Mouse (Mus musculus) heart, embryonic 11.5 days (tissue): ENCODE results near the gene Fam240b. TPM values are rescaled to one million over a fixed set of nuclear protein-coding genes. Genes with fewer than 3 reads are reported as not detected.
"Not testable (repeated sequence)": the region's sequence is repeated elsewhere in the genome, so short reads cannot be mapped to it uniquely, and the experiment has no call there.

Experiments
- ATAC-seq: fragments of 200-750 bp; cut with Nextera tagmentation; replicated peaks from 2 replicates; pipeline ENCODE4 v1.8.0; 2017; ENCODE audit warnings: moderate library complexity; ENCODE audit not compliant: insufficient number of reproducible peaks, low FRiP score, low TSS enrichment
- H3K27ac ChIP-seq: fragments of 300-500 bp; sonication (generic); 2 replicates; pipeline ENCODE4 v1.5.1; 2014; ENCODE audit warnings: mild to moderate bottlenecking, low read depth, low read length
- H3K27me3 ChIP-seq: fragments of 300-500 bp; sonication (generic); 2 replicates; pipeline ENCODE4 v1.6.1; 2014; ENCODE audit warnings: mild to moderate bottlenecking, low read length, mixed read lengths; ENCODE audit not compliant: control insufficient read depth, insufficient read depth
- H3K36me3 ChIP-seq: fragments of 300-500 bp; sonication (generic); 2 replicates; pipeline ENCODE4 v1.6.1; 2014; ENCODE audit warnings: mild to moderate bottlenecking, low read length, moderate library complexity, mixed read lengths; ENCODE audit not compliant: control insufficient read depth, insufficient read depth
- H3K4me1 ChIP-seq: fragments of 300-500 bp; sonication (generic); 2 replicates; pipeline ENCODE4 v1.6.1; 2014; ENCODE audit warnings: low read length; ENCODE audit not compliant: control insufficient read depth, insufficient read depth
- H3K4me2 ChIP-seq: fragments of 300-500 bp; sonication (generic); 2 replicates; pipeline ENCODE4 v1.6.1; 2014; ENCODE audit warnings: mild to moderate bottlenecking, moderate library complexity
- H3K4me3 ChIP-seq: fragments of 300-500 bp; sonication (generic); 2 replicates; pipeline ENCODE4 v1.5.1; 2014; ENCODE audit warnings: low read depth, low read length
- H3K9ac ChIP-seq: fragments of 300-500 bp; sonication (generic); 2 replicates; pipeline ENCODE4 v1.6.1; 2014; ENCODE audit warnings: mild to moderate bottlenecking, low read depth, low read length, moderate library complexity
- H3K9me3 ChIP-seq: fragments of 300-500 bp; sonication (generic); replicated peaks from 2 replicates; pipeline ENCODE4 v1.6.1; 2016; ENCODE audit warnings: low read length; ENCODE audit not compliant: control insufficient read depth
- WGBS: fragments of 180-500 bp; shearing (Covaris S2); extraction: QIAGEN DNeasy Blood & Tissue Kit; methylation state at CpG from one replicate; pipeline ENCODE4 v1.1.7; 2014; ENCODE audit not compliant: insufficient replicate concordance; 5-methylcytosine and 5-hydroxymethylcytosine counted together
- polyA plus RNA-seq: library from polyadenylated mRNA; unstranded; fragments of >200 nt; fragmentation: Nextera tagmentation; extraction: Ambion mirVana; gene quantifications from 2 replicates; pipeline ENCODE4 v1.2.1, GENCODE M21; 2014

Fam240b gene
- polyA plus RNA-seq, 1 experiment from 2014 or later = not detected

DNA sequence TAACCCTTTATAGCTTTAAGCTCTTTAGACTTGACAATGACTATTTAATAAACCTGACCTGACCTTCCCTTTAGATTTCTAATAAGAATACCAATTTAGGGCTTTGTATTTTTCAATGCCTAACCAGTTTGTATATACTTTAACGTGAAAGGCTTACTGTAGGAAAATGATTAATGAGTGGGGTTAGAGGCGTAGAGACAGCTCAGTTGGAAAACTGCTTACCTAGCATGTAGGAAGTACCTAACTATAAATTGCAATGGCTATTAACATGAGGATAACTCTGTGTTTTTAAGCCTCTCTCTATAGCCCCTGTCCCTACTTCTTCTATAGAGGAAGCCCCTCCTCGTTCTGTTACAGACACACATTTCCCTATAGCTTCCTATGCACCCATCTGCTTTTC, 17.6 kb downstream of the Fam240b start:
- 67% methylated on average over 3 of the region's 3 CpGs for WGBS
- no peak overlapping the region for H3K4me2 ChIP-seq
- no peaks in the 10 kb centered on the region for H3K4me1 ChIP-seq
- H3K27me3 ChIP-seq = no peaks in the 10 kb centered on the region
- H3K36me3 ChIP-seq = no peaks in the 10 kb centered on the region
- no peaks in the 10 kb centered on the region; the same call in 1 of the 2 replicates for H3K9me3 ChIP-seq
- H3K4me3 ChIP-seq = no peak overlapping the region
- no peak for ATAC-seq
- H3K9ac ChIP-seq = no peak overlapping the region
- no peak overlapping the region for H3K27ac ChIP-seq

DNA sequence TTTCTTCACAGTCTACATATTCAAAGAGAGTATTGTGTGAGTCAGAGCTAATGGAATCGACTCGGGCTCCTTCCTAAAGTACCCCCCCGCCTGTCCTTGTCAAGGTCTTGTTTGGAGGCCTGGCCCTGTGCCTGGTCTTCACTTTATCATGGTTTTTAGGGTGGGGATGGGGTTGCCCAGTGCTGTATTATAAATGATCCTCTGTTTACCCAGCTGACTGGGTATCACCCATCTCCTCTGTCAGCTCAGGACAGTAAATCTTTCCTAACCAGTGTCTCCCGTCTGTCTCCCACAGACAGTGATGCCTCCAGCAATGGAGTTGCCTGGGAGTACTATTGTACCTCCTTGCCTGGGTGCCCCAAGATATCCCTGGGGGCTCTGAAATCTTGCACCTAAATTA, 19.6 kb downstream of the Fam240b start:
- Histone ChIP-seq H3K36me3 (no peaks in the 10 kb centered on the region), H3K9me3 (no peaks in the 10 kb centered on the region; the same call in 1 of the 2 replicates), H3K4me1 (no peaks in the 10 kb centered on the region), H3K4me2 (no peak overlapping the region), H3K9ac (no peak overlapping the region), H3K27ac (no peak overlapping the region), H3K4me3 (no peak overlapping the region), H3K27me3 (no peaks in the 10 kb centered on the region)
- 72% methylated on average over 4 of the region's 4 CpGs for WGBS
- no peak for ATAC-seq

DNA sequence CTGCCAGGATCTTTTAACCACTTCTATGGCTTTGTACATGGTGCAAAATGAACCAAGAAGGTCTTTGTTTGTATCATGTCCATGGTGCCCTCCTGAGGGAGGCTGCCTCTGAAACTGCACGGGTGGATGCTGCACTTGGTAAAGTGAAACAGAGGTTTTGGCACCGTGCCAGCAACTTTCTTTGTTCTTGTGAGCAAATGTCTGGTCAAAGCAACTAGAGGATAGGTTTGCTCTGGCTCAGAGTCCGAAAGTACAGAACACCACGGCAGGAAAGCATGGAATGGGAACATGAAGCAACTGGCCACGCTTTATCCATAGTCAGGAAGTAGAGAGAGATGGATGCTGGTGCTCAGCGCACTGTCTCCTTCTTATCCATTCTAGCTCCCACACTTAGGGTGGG, 29.7 kb downstream of the Fam240b start:
- 68% methylated on average over 6 of the region's 6 CpGs for WGBS
- Histone ChIP-seq H3K27ac (no peak overlapping the region), H3K36me3 (no peaks in the 10 kb centered on the region), H3K9ac (no peak overlapping the region), H3K4me3 (no peak overlapping the region), H3K27me3 (no peaks in the 10 kb centered on the region), H3K4me1 (no peaks in the 10 kb centered on the region), H3K9me3 (no peaks in the 10 kb centered on the region), H3K4me2 (no peak overlapping the region)
- ATAC-seq = 0 out of 2 replicates have a peak, but pooled peaks have one; percentile 16

DNA sequence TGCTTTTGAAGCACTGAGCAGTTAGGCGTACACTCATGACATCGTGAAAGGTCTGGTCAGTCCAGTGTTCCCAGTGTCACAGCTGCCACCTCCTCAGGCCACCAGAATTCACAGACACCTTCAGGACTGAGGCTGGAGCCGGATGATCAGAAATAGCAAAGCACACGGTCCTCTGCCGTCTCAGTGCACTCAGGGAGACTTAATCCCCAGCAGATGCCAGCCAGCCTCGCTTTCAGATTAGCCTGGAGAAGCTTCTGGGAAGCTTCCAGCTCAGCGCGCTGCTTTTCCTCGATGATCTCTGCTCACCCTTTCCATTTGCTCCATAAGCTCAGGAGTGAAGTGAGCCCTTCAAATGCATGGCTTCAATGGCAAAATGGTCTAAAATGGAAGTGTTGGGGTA, 32.4 kb downstream of the Fam240b start:
- no peak for ATAC-seq
- H3K4me2 ChIP-seq = no peak overlapping the region
- no peaks in the 10 kb centered on the region for H3K4me1 ChIP-seq
- H3K27me3 ChIP-seq = no peaks in the 10 kb centered on the region
- H3K9me3 ChIP-seq = no peaks in the 10 kb centered on the region
- H3K27ac ChIP-seq = no peak overlapping the region
- H3K36me3 ChIP-seq = no peaks in the 10 kb centered on the region
- no peak overlapping the region for H3K9ac ChIP-seq
- WGBS = 49% methylated on average over 9 of the region's 9 CpGs
- no peak overlapping the region for H3K4me3 ChIP-seq

DNA sequence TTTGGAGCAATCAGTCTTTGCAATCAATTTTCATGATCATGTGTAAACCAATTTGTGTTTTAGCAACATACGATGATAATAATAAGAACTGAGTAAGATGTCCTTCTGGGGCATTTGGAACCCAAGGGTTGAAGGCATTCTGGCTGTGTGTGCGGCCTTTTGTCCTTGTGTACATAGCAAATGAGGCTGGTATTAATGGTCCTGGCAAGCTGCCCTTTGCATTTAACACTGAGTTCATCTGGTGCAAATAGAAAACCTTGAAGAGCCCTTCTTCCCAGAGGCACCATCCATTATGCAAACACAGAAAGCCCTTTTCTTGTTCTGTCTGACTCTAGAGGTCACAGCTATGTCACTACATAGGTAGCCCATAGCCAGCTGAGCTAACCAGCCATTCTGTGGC, 35.0 kb downstream of the Fam240b start:
- H3K36me3 ChIP-seq = no peaks in the 10 kb centered on the region
- H3K4me3 ChIP-seq = no peak overlapping the region
- H3K27ac ChIP-seq = no peak overlapping the region
- WGBS = 78% methylated on average over 2 of the region's 2 CpGs
- no peak overlapping the region for H3K9ac ChIP-seq
- no peaks in the 10 kb centered on the region for H3K27me3 ChIP-seq
- ATAC-seq = no peak
- no peaks in the 10 kb centered on the region for H3K9me3 ChIP-seq
- H3K4me1 ChIP-seq = no peaks in the 10 kb centered on the region
- H3K4me2 ChIP-seq = no peak overlapping the region

DNA sequence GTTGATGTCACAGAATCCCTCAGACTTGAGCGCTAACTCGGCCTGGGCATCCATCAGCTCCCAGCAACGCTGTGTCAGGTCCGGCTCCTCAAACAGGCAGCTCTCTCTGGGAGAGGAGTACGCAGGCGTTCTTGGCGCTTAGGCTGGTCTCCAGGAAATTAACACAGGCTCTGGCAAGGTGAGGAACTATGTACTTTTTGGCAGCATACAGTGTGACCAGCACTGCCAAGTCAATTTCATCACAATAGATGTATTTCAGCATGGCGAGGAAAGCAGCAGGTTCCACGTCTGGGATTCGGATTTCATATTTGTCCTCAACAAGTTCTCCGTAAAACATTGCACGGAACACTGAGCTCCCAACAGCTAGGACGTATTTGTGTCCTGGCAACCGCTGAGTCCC, 39.4 kb downstream of the Fam240b start:
- Histone ChIP-seq H3K36me3 (no peaks in the 10 kb centered on the region), H3K4me1 (no peaks in the 10 kb centered on the region), H3K4me3 (no peak overlapping the region), H3K9ac (no peak overlapping the region), H3K27ac (no peak overlapping the region), H3K27me3 (no peaks in the 10 kb centered on the region), H3K9me3 (no peaks in the 10 kb centered on the region), H3K4me2 (no peak overlapping the region)
- no peak for ATAC-seq
- 87% methylated on average over 14 of the region's 14 CpGs for WGBS

DNA sequence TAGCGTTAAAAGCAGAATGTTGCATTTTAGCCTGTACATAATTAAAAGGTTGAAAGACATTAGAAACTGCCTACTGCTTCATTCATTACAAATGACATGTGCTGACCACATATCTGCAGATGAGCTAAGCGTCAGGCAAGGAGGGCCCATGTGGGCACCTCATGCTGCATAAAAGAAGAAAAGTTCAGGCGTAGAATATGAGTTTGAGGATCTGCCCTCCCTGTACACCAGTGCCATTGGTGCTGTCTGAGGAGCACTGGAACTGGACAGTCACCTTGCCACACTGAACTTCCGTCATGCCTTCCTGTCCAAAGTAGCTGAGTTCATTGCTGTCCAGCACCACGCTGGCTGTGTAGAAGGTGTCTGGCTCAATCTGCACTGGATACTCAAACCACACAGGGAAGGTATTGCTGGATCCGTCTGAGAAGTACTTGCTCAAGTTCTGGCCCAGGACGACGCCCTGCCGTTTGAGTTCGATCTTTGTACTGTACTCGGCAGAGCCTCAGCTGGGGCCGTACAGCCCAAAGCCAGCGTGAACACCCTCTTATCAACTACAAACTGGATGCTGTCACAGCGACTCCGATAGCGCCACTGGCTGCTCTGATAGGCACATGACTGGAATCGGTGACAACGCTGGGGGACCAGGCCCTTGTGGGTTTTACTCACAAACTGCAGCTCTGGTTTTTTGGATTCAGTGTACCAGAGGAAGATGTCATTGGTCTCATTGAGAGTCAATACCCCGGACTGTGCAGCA, 40.2 kb downstream of the Fam240b start:
- 72% methylated on average over 19 of the region's 19 CpGs for WGBS
- H3K36me3 ChIP-seq, H3K9ac ChIP-seq, H3K27ac ChIP-seq, H3K4me2 ChIP-seq, H3K9me3 ChIP-seq, H3K4me3 ChIP-seq, ATAC-seq, H3K27me3 ChIP-seq, H3K4me1 ChIP-seq: not testable (repeated sequence)

DNA sequence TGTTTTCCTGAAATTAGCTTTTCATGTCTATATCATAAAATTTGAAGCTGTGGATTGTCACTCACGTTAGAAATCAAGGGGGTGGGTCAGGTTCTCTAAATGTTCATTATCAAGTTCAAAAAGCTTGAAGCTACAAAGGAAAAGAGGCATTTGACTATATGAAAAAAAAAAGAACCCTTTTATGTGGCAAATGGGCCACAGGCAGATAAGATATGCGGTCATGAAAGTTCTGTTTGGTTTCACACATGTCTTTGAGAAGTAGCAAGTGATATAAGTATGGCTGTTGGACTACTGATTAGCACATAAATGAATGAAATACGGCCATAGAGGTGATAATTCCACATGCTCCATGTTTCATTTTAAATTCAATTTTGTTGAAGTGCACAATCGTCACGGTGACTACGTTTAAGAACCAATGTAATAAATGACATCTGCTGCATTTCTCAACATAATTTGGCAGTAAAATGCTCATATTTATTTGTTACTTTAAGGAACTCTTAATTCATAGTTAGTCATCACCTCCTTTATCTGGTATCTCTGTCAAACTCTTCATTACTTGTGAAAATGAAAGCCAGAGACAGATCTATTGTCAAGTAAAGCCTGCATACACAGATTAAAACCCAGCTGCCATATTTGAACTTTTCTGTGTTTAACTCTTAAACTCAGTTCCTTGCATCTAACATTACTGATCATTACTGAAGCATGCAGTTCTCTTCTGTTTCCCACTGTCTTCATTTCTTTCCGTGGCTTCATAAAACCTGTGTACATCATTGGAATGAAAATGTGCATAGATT, 47.4 kb downstream of the Fam240b start:
- Histone ChIP-seq H3K4me1 (no peaks in the 10 kb centered on the region), H3K4me2 (no peak overlapping the region), H3K4me3 (no peak overlapping the region), H3K9ac (no peak overlapping the region), H3K27ac (no peak overlapping the region), H3K27me3 (no peaks in the 10 kb centered on the region), H3K9me3 (no peaks in the 10 kb centered on the region), H3K36me3 (no peaks in the 10 kb centered on the region)
- no peak for ATAC-seq
- 72% methylated on average over 7 of the region's 7 CpGs for WGBS
